8 mouse cellular contexts compared by ENCODE assay signal in the genomic region with DNA sequence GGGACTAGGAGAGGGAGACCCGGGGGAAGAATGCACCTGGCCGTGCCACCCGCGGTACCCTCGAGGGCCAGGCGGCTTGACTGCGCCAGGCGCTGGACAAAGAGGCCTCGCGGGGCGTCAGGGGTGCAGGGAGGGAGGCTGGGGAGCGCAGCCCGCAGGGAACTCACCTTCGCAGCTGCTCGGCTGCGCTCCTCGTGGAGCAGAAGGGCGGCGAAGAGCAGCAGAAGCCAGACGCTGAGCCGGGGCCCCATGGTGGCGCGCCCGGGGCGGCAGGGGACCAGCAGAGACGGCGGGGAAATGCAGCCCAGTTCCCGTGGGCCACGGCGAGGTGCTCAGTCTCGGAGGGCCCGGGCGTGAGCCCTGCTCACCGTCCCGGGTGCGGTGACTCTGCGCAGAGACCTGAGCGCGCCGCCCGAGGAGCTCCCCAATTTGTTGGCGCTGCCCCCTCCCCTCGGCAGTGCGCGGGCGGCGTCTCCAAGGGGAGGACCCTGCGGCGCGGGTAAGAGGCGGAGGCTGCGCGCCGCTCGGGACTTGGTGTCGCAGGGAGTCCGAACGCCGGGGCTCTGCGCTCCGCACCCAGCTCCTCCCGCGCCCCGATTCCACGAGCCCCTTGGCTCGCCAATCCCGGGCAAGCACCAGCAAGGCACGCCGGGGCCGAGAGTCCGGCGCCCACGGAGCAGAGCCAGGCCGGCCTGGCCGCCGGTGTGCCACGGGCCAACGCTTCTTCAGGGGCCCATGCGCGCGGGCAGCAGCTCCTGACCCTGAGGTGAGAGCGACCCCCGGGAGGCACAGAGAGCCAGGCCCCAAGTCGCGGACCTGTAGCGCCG. TPM values are rescaled to one million over a fixed set of nuclear protein-coding genes. Genes with fewer than 3 reads are reported as not detected.
A peak's percentile ranks its signal among the peaks of the same experiment; 100 is the strongest.
DNase-seq lines count a peak whose midpoint lies in the region; ATAC-seq and TF ChIP-seq lines count a peak whose summit lies in the region.

A gene (plus strand): TSS at position 457 of the 827 bp plus-strand sequence.
A gene (minus strand): TSS at position 478 of the 827 bp plus-strand sequence.

- no peaks in the 10 kb centered on the region for H3K9me3 ChIP-seq in megakaryocyte, embryonic 14.5 days
- no peaks in the 10 kb centered on the region for H3K9me3 ChIP-seq in forebrain, embryonic 12.5 days
- no peaks in the 10 kb centered on the region for H3K9me3 ChIP-seq in heart, embryonic 13.5 days
- H3K9me3 ChIP-seq in kidney, postnatal 0 days (replicated peaks; ENCODE audit: low read length): no peaks in the 10 kb centered on the region

- DNase-seq in kidney, postnatal 0 days (ENCODE audit: low spot score): peak; percentile 91
- DNase-seq in liver: peak; percentile 50
- peak; percentile 82 for DNase-seq in neural tube, embryonic 10.5 days (ENCODE audit: extremely low spot score, low spot score)
- peak; percentile 57 to 60 for DNase-seq in urinary bladder, adult 18-20 months (ENCODE audit: low spot score in 2 of 2)

- WGBS in forebrain, embryonic 12.5 days: under 1% methylated on average over 83 of the region's 87 CpGs
- WGBS in heart, embryonic 13.5 days: under 1% methylated on average over 82 of the region's 87 CpGs
- WGBS in kidney, postnatal 0 days: under 1% methylated on average over 76 of the region's 87 CpGs

- no peak for TF ChIP-seq CTCF in kidney, postnatal 0 days (IDR thresholded peaks at IDR 0.05; ENCODE audit: low read depth)

- H3K27me3 ChIP-seq in megakaryocyte, embryonic 14.5 days (replicated peaks): peaks cover 98% of the 10 kb centered on the region
- H3K27me3 ChIP-seq in forebrain, embryonic 12.5 days: peaks cover 71% of the 10 kb centered on the region
- no peaks in the 10 kb centered on the region for H3K27me3 ChIP-seq in heart, embryonic 13.5 days (replicated peaks)
- H3K27me3 ChIP-seq in kidney, postnatal 0 days (ENCODE audit: insufficient read depth, low read length): no peaks in the 10 kb centered on the region

- peak within 1 kb of the TSS; percentile 87 for H3K4me3 ChIP-seq in megakaryocyte, embryonic 14.5 days (replicated peaks)
- peak within 1 kb of the TSS; percentile 69 for H3K4me3 ChIP-seq in forebrain, embryonic 12.5 days (replicated peaks)
- H3K4me3 ChIP-seq in heart, embryonic 13.5 days: peak within 1 kb of the TSS; percentile 84
- peak within 1 kb of the TSS; percentile 94 for H3K4me3 ChIP-seq in kidney, postnatal 0 days (replicated peaks; ENCODE audit: low read depth, low read length)

- no peaks in the 10 kb centered on the region for H3K36me3 ChIP-seq in megakaryocyte, embryonic 14.5 days (replicated peaks; ENCODE audit: low read length)
- H3K36me3 ChIP-seq in forebrain, embryonic 12.5 days (replicated peaks): no peaks in the 10 kb centered on the region
- peaks cover 21% of the 10 kb centered on the region for H3K36me3 ChIP-seq in heart, embryonic 13.5 days
- peaks cover 10% of the 10 kb centered on the region; the same call in 1 of the 2 replicates for H3K36me3 ChIP-seq in kidney, postnatal 0 days (ENCODE audit: insufficient read depth, low read length)

- H3K4me2 ChIP-seq in forebrain, embryonic 12.5 days: peak within 1 kb of the TSS; percentile 97
- H3K4me2 ChIP-seq in heart, embryonic 13.5 days: peak within 1 kb of the TSS; percentile 91
- peak within 1 kb of the TSS; percentile 76 for H3K4me2 ChIP-seq in kidney, postnatal 0 days (ENCODE audit: low read length)

- H3K4me1 ChIP-seq in megakaryocyte, embryonic 14.5 days: peaks cover 39% of the 10 kb centered on the region
- H3K4me1 ChIP-seq in forebrain, embryonic 12.5 days: peaks cover 34% of the 10 kb centered on the region
- H3K4me1 ChIP-seq in heart, embryonic 13.5 days: peaks cover 79% of the 10 kb centered on the region
- H3K4me1 ChIP-seq in kidney, postnatal 0 days (replicated peaks; ENCODE audit: insufficient read depth, low read length): peaks cover 65% of the 10 kb centered on the region

- H3K9ac ChIP-seq in forebrain, embryonic 12.5 days: peak within 1 kb of the TSS; percentile 75
- H3K9ac ChIP-seq in heart, embryonic 13.5 days: peak within 1 kb of the TSS; percentile 98
- H3K9ac ChIP-seq in kidney, postnatal 0 days (ENCODE audit: low read depth, low read length): peak within 1 kb of the TSS; percentile 96

- H3K27ac ChIP-seq in forebrain, embryonic 12.5 days: peak within 1 kb of the TSS; percentile 56; the same call in 1 of the 2 replicates
- H3K27ac ChIP-seq in heart, embryonic 13.5 days (replicated peaks): peak within 1 kb of the TSS; percentile 91
- H3K27ac ChIP-seq in kidney, postnatal 0 days: peak within 1 kb of the TSS; percentile 96

- no peak for ATAC-seq in megakaryocyte, adult 5-6 weeks (ENCODE audit: poor library complexity, severe bottlenecking)
- peak; percentile 83 for ATAC-seq in forebrain, embryonic 12.5 days (ENCODE audit: low FRiP score)
- ATAC-seq in heart, embryonic 13.5 days (ENCODE audit: extremely low read depth, insufficient number of reproducible peaks, low FRiP score, low TSS enrichment): peak; percentile 59; the same call in 1 of the 2 replicates
- ATAC-seq in kidney, postnatal 0 days (replicated peaks; ENCODE audit: low FRiP score, low read depth): peak; percentile 48

RNA-seq across cellular contexts. Expression of the first gene that starts in this region (rescaled TPM):
- 0.34 and 1.0 TPM in 2 replicates for polyA plus RNA-seq in megakaryocyte, embryonic 14.5 days (2012; ENCODE audit: insufficient read depth, low replicate concordance)
- total RNA-seq in megakaryocyte, adult 5-6 weeks (2015): 0.02 and 0.07 TPM in 2 replicates
- 0.15 and 0.73 TPM in 2 replicates for total RNA-seq in megakaryocyte, adult 5-6 weeks (2017)
- 50.0 and 51.3 TPM in 2 replicates for polyA plus RNA-seq in forebrain, embryonic 12.5 days (2016; fragmentation: Nextera tagmentation; extraction: Ambion mirVana)
- 66.9 and 71.5 TPM in 2 replicates for polyA plus RNA-seq in heart, embryonic 13.5 days (2015; fragmentation: Nextera tagmentation; extraction: Ambion mirVana)
- polyA plus RNA-seq in kidney, postnatal 0 days (2015; fragmentation: Nextera tagmentation; extraction: Ambion mirVana): 139 and 140 TPM in 2 replicates

RNA-seq across cellular contexts. Expression of the second gene that starts in this region (rescaled TPM):
- 0.67 TPM in 1 of 2 replicates, not detected in the other for polyA plus RNA-seq in megakaryocyte, embryonic 14.5 days (2012; ENCODE audit: insufficient read depth, low replicate concordance)
- 0.30 and 1.3 TPM in 2 replicates for total RNA-seq in megakaryocyte, adult 5-6 weeks (2015)
- 0.04 and 1.1 TPM in 2 replicates for total RNA-seq in megakaryocyte, adult 5-6 weeks (2017)
- 100 and 102 TPM in 2 replicates for polyA plus RNA-seq in forebrain, embryonic 12.5 days (2016; fragmentation: Nextera tagmentation; extraction: Ambion mirVana)
- 164 TPM in 2 replicates for polyA plus RNA-seq in heart, embryonic 13.5 days (2015; fragmentation: Nextera tagmentation; extraction: Ambion mirVana)
- 305 and 310 TPM in 2 replicates for polyA plus RNA-seq in kidney, postnatal 0 days (2015; fragmentation: Nextera tagmentation; extraction: Ambion mirVana)

Comparison
In these comparisons a context has a peak if more than half of its experiments do, and no peak if none do; other contexts are left out.
1. RNA of the first gene that starts in this region (polyA plus RNA-seq): 139 to 140 TPM in kidney, postnatal 0 days, 66.9 to 71.5 TPM in heart, embryonic 13.5 days and 50.0 to 51.3 TPM in forebrain, embryonic 12.5 days; 0.34 to 1.0 TPM in megakaryocyte, embryonic 14.5 days; every median in the first group is over 10 times any median in the second.
2. RNA of the second gene that starts in this region (polyA plus RNA-seq): 305 to 310 TPM in kidney, postnatal 0 days, 164 TPM in heart, embryonic 13.5 days and 100 to 102 TPM in forebrain, embryonic 12.5 days; 0.67 TPM in megakaryocyte, embryonic 14.5 days; every median in the first group is over 10 times any median in the second.
3. Peak in every context shown above with its lines, with median percentiles within 50 percentile points of each other: H3K4me3 ChIP-seq, H3K27ac ChIP-seq, H3K4me2 ChIP-seq, H3K9ac ChIP-seq and DNase-seq.